Mouse (Mus musculus) 3134 (cell line): ENCODE data around the gene Cyb5r2.

ENCODE experiments used
- DNase-seq: peaks from one replicate; pipeline ENCODE4 v3.0.0-alpha.2; 2011; ENCODE audit warnings: low spot score; ENCODE audit not compliant: insufficient read length; ENCODE audit errors: extremely low read depth

The Cyb5r2 gene

GRCm38 (mm10) chr7:107727538-107727937, 30.3 kb downstream of the Cyb5r2 start:
- no peak for DNase-seq

DNA sequence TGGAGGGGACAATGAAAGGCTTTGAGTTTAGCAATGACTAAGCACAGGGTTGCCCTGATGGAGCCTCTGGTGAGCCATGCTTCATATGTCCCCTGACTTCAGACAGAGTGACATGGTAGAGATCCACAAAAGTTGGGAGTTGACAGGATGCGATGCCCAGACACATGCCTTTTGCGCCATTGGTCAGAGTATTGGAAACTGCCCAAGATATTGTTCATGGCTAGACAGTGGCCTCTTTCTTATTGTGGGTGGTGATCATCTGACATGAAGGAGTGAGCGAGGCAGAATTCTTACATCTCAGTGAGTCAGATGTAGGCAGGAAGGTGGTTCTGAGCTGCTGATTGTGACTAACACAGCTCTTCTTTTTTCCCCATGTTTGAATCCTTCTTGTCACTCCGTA, 35.3 kb downstream of the Cyb5r2 start:
- no peak for DNase-seq

GRCm38 (mm10) chr7:107720771-107721170, 37.1 kb downstream of the Cyb5r2 start:
- no peak for DNase-seq

DNA sequence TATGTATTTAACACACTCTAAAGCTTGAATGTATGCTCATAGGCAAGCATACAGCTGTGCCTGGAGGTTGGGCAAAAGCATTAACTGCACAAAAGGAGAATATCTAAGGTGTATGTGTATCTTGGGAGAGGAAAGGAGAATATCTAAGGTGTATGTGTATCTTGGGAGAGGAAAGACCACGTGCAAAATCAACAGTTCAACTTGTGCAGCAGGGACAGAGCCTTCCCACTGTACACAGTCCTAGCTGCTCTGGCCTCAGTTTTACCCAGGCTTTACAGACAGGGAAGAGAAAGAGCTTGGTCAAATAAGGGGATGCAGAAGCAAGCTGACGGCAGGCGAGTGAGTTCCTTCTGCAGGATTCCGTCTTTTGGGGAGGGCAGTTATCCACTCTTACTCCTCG, 43.8 kb downstream of the Cyb5r2 start:
- no peak for DNase-seq

DNA sequence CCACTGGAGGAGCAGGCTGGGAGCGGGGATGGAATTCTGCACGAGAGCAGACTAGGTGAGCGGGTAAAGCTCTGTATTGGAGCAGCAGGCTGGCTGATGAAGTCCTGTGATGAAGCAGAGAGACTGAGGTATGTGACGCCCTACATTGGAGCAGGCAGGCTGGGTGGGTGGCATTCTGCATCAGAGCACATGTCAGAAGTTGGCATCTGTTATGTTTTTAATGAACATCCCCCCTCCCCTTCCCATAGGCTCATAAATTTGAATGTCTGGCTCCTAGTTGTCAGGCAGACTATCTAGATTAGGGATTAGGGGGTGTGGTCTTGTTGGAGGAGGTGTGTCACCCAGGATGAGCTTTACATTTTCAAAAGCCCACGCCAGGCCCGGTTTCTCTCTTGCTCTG, 45.1 kb downstream of the Cyb5r2 start:
- no peak for DNase-seq

- no peak for DNase-seq
Measured at GRCm38 (mm10) chr7:107708491-107709112, 49.2 kb downstream of the Cyb5r2 start.

DNA sequence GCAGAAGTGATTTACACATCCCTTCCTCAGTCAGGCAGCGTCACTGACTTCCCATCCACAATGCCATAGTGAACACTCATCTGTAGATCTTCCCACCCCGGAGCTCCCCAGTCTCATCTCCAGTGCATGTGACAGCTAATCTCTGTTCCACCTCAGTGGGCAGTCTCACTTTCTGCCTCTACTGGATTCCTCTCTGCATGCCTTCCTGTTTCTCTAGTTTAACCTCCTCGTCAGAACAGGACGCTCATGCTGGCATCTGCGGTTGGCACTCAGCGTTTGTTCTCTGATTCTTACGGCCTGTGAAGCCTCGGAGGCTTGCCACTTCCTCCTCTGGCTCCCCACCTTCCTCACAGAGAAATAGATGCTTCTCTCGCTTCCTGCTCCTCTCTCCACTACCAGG, 50.2 kb downstream of the Cyb5r2 start:
- no peak for DNase-seq

- DNase-seq: no peak
Measured at GRCm38 (mm10) chr7:107705941-107706340, 51.9 kb downstream of the Cyb5r2 start.

- DNase-seq: no peak
Measured at GRCm38 (mm10) chr7:107702461-107703380, 55.1 kb downstream of the Cyb5r2 start.

GRCm38 (mm10) chr7:107700646-107701045, 57.2 kb downstream of the Cyb5r2 start:
- DNase-seq: no peak

- DNase-seq: no peak
Measured at GRCm38 (mm10) chr7:107699926-107700325, 57.9 kb downstream of the Cyb5r2 start.
